Mouse (Mus musculus) thymus, postnatal 10 days (tissue): ENCODE results near the gene Slc25a13.
"Not testable (repeated sequence)": the region's sequence is repeated elsewhere in the genome, so short reads cannot be mapped to it uniquely, and the experiment has no call there.

Experiments
- DNase-seq, 2 experiments: peaks; one replicate each; pipeline ENCODE4 v3.0.0; 2021; ENCODE audit warnings: low spot score in 2 of 2

Slc25a13 gene

GRCm38 (mm10) chr6:6202451-6202850 is 14.5 kb downstream of the Slc25a13 start:
- DNase-seq = no peak

GRCm38 (mm10) chr6:6201977-6202376 is 15.0 kb downstream of the Slc25a13 start:
- no peak for DNase-seq

- no peak for DNase-seq
Measured at GRCm38 (mm10) chr6:6199138-6199870, 17.7 kb downstream of the Slc25a13 start.

GRCm38 (mm10) chr6:6198056-6198455 is 18.9 kb downstream of the Slc25a13 start:
- DNase-seq = not testable (repeated sequence)

GRCm38 (mm10) chr6:6197339-6197738 is 19.6 kb downstream of the Slc25a13 start:
- DNase-seq = no peak

- no peak for DNase-seq
Measured at GRCm38 (mm10) chr6:6196527-6196926, 20.4 kb downstream of the Slc25a13 start.

GRCm38 (mm10) chr6:6194831-6195230 is 22.1 kb downstream of the Slc25a13 start:
- DNase-seq = no peak

GRCm38 (mm10) chr6:6193906-6194305 is 23.1 kb downstream of the Slc25a13 start:
- no peak for DNase-seq

GRCm38 (mm10) chr6:6192413-6192812 is 24.6 kb downstream of the Slc25a13 start:
- no peak for DNase-seq

- no peak for DNase-seq
Measured at GRCm38 (mm10) chr6:6191596-6192337, 25.2 kb downstream of the Slc25a13 start.

GRCm38 (mm10) chr6:6188970-6189369 is 28.0 kb downstream of the Slc25a13 start:
- no peak for DNase-seq

- no peak for DNase-seq
Measured at GRCm38 (mm10) chr6:6186468-6186867, 30.5 kb downstream of the Slc25a13 start.

- no peak for DNase-seq
Measured at GRCm38 (mm10) chr6:6185735-6186068, 31.3 kb downstream of the Slc25a13 start.

- no peak for DNase-seq
Measured at GRCm38 (mm10) chr6:6184921-6185734, 31.8 kb downstream of the Slc25a13 start.

- no peak for DNase-seq
Measured at GRCm38 (mm10) chr6:6183601-6184000, 33.4 kb downstream of the Slc25a13 start.

GRCm38 (mm10) chr6:6182191-6182590 is 34.8 kb downstream of the Slc25a13 start:
- DNase-seq = no peak

GRCm38 (mm10) chr6:6178341-6178740 is 38.6 kb downstream of the Slc25a13 start:
- not testable (repeated sequence) for DNase-seq

- no peak for DNase-seq
Measured at GRCm38 (mm10) chr6:6175350-6175971, 41.5 kb downstream of the Slc25a13 start.

GRCm38 (mm10) chr6:6173935-6174561 is 42.9 kb downstream of the Slc25a13 start:
- no peak for DNase-seq

GRCm38 (mm10) chr6:6173166-6173934 is 43.6 kb downstream of the Slc25a13 start:
- no peak for DNase-seq
